16 mouse cellular contexts compared by ENCODE assay signal in the genomic region with DNA sequence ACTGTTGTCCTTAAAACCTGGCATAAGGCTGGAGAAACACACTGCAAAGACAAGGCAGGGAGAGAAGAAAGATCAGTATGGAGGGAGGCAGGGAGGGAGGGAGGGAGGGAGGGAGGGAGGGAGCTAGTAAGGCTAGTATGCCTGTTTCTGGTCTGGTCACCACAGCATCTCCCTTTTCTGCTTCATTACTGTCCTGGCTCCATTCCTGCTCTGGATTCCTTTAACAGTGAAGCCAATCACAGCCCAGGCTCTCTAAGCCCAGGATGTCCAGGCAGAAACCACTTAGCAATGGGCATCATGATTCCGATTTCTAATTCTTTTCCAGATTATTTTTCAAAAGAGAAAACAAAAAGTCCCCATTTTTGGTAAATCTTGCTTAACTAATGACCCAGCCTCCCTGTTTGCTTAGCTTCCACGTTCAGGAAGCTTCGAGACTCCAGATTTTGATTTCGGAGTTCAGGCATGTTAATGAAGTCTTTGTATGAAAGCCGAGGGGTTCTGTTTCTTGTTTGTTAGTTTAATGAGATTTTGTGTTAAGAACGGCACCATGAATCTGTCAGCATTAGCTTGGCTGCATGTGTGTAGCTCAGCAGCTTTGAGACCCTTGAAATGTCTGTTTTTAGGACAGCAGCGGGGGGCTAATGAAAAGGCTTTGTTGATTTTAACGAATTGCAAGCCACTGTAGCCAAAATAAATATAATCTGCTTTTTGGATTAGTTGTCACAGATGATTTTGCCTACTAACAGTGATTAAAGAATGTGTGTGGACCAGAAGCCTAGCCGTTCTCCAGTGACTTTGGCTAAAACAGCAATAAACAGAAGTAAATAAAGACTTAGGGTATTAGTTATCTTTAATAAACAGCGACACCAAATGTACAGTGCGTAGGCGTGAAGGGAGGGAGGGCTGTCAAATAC.
A peak's percentile ranks its signal among the peaks of the same experiment; 100 is the strongest.
DNase-seq lines count a peak whose midpoint lies in the region; ATAC-seq lines count a peak whose summit lies in the region.
"Had no signal": no experiment of that assay in that cellular context is flagged by ENCODE, and none has a peak within 500 bp of the region (broad histone marks: within the 10 kb centered on the region; RNA-seq: fewer than 3 reads in every experiment).

No protein-coding gene starts in this region.

- H3K9me3 ChIP-seq in heart, embryonic 10.5 days, result no peaks in the 10 kb centered on the region
- no peaks in the 10 kb centered on the region for H3K9me3 ChIP-seq in midbrain, embryonic 11.5 days (ENCODE audit: control insufficient read depth, low read length)
- no peaks in the 10 kb centered on the region for H3K9me3 ChIP-seq in midbrain, embryonic 10.5 days (replicated peaks)
- no peaks in the 10 kb centered on the region for H3K9me3 ChIP-seq in limb, embryonic 10.5 days (replicated peaks)

- no peak overlapping the region for H3K4me3 ChIP-seq in heart, embryonic 10.5 days
- no peak overlapping the region for H3K4me3 ChIP-seq in midbrain, embryonic 11.5 days (ENCODE audit: low read depth, low read length)
- H3K4me3 ChIP-seq in midbrain, embryonic 10.5 days, result no peak overlapping the region
- H3K4me3 ChIP-seq in limb, embryonic 10.5 days, result no peak overlapping the region
- H3K4me3 ChIP-seq: erythroblast, embryonic 14.5 days; gastrocnemius, adult 2 months had no signal

- no peaks in the 10 kb centered on the region for H3K27me3 ChIP-seq in heart, embryonic 10.5 days (ENCODE audit: insufficient read depth, poor library complexity, severe bottlenecking)
- no peaks in the 10 kb centered on the region for H3K27me3 ChIP-seq in midbrain, embryonic 11.5 days (ENCODE audit: control insufficient read depth, insufficient read depth, low read length)
- peaks cover 22% of the 10 kb centered on the region for H3K27me3 ChIP-seq in midbrain, embryonic 10.5 days (ENCODE audit: low read depth, poor library complexity, severe bottlenecking)
- H3K27me3 ChIP-seq in limb, embryonic 10.5 days (ENCODE audit: low read depth, poor library complexity, severe bottlenecking), result no peaks in the 10 kb centered on the region

- H3K9ac ChIP-seq in midbrain, embryonic 11.5 days (ENCODE audit: low read length), result no peak overlapping the region
- H3K9ac ChIP-seq: liver, postnatal 0 days had no signal

- DNase-seq in heart, embryonic 10.5 days (ENCODE audit: low spot score), result no peak
- no peak for DNase-seq in heart, postnatal 36 days
- peak; percentile 82 for DNase-seq in midbrain, embryonic 11.5 days (ENCODE audit: low spot score, missing footprints)
- DNase-seq in midbrain, embryonic 10.5 days (ENCODE audit: low spot score), result no peak
- DNase-seq in limb, embryonic 10.5 days (ENCODE audit: low spot score), result peak; percentile 35
- peak; percentile 75 for DNase-seq in retina, postnatal 1 day
- DNase-seq in layer of hippocampus, postnatal 36 days, result no peak
- DNase-seq: cerebellum, adult 11 months; gastrocnemius, adult 2 months; layer of hippocampus, adult 9-11 months; liver, postnatal 0 days; lung, postnatal 36 days; thymus, adult 2 months had no signal

- peaks cover 24% of the 10 kb centered on the region for H3K4me1 ChIP-seq in heart, embryonic 10.5 days
- H3K4me1 ChIP-seq in midbrain, embryonic 11.5 days (ENCODE audit: control insufficient read depth, insufficient read depth, low read length), result peaks cover 9% of the 10 kb centered on the region; the same call in 1 of the 2 replicates
- H3K4me1 ChIP-seq in midbrain, embryonic 10.5 days, result peaks cover 30% of the 10 kb centered on the region
- H3K4me1 ChIP-seq in limb, embryonic 10.5 days, result peaks cover 71% of the 10 kb centered on the region

- H3K36me3 ChIP-seq in heart, embryonic 10.5 days, result no peaks in the 10 kb centered on the region
- no peaks in the 10 kb centered on the region for H3K36me3 ChIP-seq in midbrain, embryonic 11.5 days (ENCODE audit: control insufficient read depth, insufficient read depth, low read length)
- no peaks in the 10 kb centered on the region for H3K36me3 ChIP-seq in midbrain, embryonic 10.5 days
- H3K36me3 ChIP-seq in limb, embryonic 10.5 days, result no peaks in the 10 kb centered on the region

- WGBS in heart, embryonic 10.5 days, result 58% methylated on average over 12 of the region's 12 CpGs
- 49% methylated on average over 12 of the region's 12 CpGs for WGBS in midbrain, embryonic 11.5 days
- 49% methylated on average over 12 of the region's 12 CpGs for WGBS in midbrain, embryonic 10.5 days
- WGBS in limb, embryonic 10.5 days, result 35% methylated on average over 12 of the region's 12 CpGs

- no peak for ATAC-seq in midbrain, embryonic 11.5 days (ENCODE audit: low FRiP score)
- ATAC-seq: activated CD4-positive, CD25-positive, alpha-beta regulatory T cell, adult 4 months; CD4-positive, CD25-positive, alpha-beta regulatory T cell, adult 4 months; liver, postnatal 0 days had no signal

- H3K27ac ChIP-seq in heart, embryonic 10.5 days, result peak overlapping the region; percentile 47; the same call in 1 of the 2 replicates
- no peak overlapping the region for H3K27ac ChIP-seq in midbrain, embryonic 11.5 days (ENCODE audit: low read depth, low read length)
- no peak overlapping the region for H3K27ac ChIP-seq in midbrain, embryonic 10.5 days (replicated peaks)
- peak overlapping the region; percentile 81 for H3K27ac ChIP-seq in limb, embryonic 10.5 days
- H3K27ac ChIP-seq: gastrocnemius, adult 2 months had no signal

- H3K4me2 ChIP-seq in midbrain, embryonic 11.5 days, result no peak overlapping the region

- intact Hi-C loops in heart, postnatal 36 days (cut with DNase I), result no loop called here

Comparison
In these comparisons a context has a peak if more than half of its experiments do, and no peak if none do; other contexts are left out.
1. DNase-seq: peak in midbrain, embryonic 11.5 days (single experiment), limb, embryonic 10.5 days (single experiment) and retina, postnatal 1 day (single experiment); none in heart, embryonic 10.5 days (single experiment), heart, postnatal 36 days (0 of 2), midbrain, embryonic 10.5 days (single experiment) and layer of hippocampus, postnatal 36 days (0 of 2).
2. H3K27ac ChIP-seq: peak in heart, embryonic 10.5 days (single experiment) and limb, embryonic 10.5 days (single experiment); none in midbrain, embryonic 11.5 days (single experiment) and midbrain, embryonic 10.5 days (single experiment).